Mouse (Mus musculus): ENCODE data around the gene 1700008O03Rik. TPM values are rescaled to one million over a fixed set of nuclear protein-coding genes. Genes with fewer than 3 reads are reported as not detected.

1700008O03Rik gene
- polyA plus RNA-seq, 1 experiment from 2014 or later: 0.40 TPM

- no peaks in the 10 kb centered on the region for H3K36me3 ChIP-seq
- no peak overlapping the region for H3K4me3 ChIP-seq
- no peak overlapping the region for H3K27ac ChIP-seq (ENCODE audit: poor library complexity, severe bottlenecking)
- no peaks in the 10 kb centered on the region for H3K9me3 ChIP-seq (replicated peaks)
- peaks cover 95% of the 10 kb centered on the region for H3K27me3 ChIP-seq (replicated peaks)
- no peak overlapping the region for H3K9ac ChIP-seq
- H3K4me2 ChIP-seq: peak overlapping the region; percentile 31
- peak; percentile 40 for ATAC-seq (ENCODE audit: insufficient number of reproducible peaks, low FRiP score)
- H3K4me1 ChIP-seq (replicated peaks): peaks cover 5% of the 10 kb centered on the region
- WGBS: 14% methylated on average over 11 of the region's 11 CpGs
These were observed 42.1 kb downstream of the 1700008O03Rik start for GRCm38 (mm10) chr7:44343459-44344015.

GRCm38 (mm10) chr7:44341714-44342113 lies 43.9 kb downstream of the 1700008O03Rik start:
- 57% methylated on average over 5 of the region's 5 CpGs for WGBS
- H3K9ac ChIP-seq: no peak overlapping the region
- no peak overlapping the region for H3K27ac ChIP-seq (ENCODE audit: poor library complexity, severe bottlenecking)
- peaks cover 95% of the 10 kb centered on the region for H3K27me3 ChIP-seq (replicated peaks)
- no peak overlapping the region for H3K4me2 ChIP-seq
- ATAC-seq (ENCODE audit: insufficient number of reproducible peaks, low FRiP score): no peak
- H3K9me3 ChIP-seq (replicated peaks): no peaks in the 10 kb centered on the region
- peaks cover 5% of the 10 kb centered on the region for H3K4me1 ChIP-seq (replicated peaks)
- H3K4me3 ChIP-seq: no peak overlapping the region
- no peaks in the 10 kb centered on the region for H3K36me3 ChIP-seq

- H3K27me3 ChIP-seq (replicated peaks): peaks cover 95% of the 10 kb centered on the region
- no peak overlapping the region for H3K4me3 ChIP-seq
These were observed 44.5 kb downstream of the 1700008O03Rik start for GRCm38 (mm10) chr7:44341119-44341518.

GRCm38 (mm10) chr7:44340226-44340625 lies 45.4 kb downstream of the 1700008O03Rik start:
- Histone ChIP-seq H3K4me3 (no peak overlapping the region), H3K9ac (no peak overlapping the region), H3K4me2 (no peak overlapping the region), H3K4me1 (replicated peaks) (peaks cover 10% of the 10 kb centered on the region), H3K27me3 (replicated peaks) (peaks cover 96% of the 10 kb centered on the region), H3K36me3 (no peaks in the 10 kb centered on the region), H3K27ac (ENCODE audit: poor library complexity, severe bottlenecking) (no peak overlapping the region), H3K9me3 (replicated peaks) (no peaks in the 10 kb centered on the region)
- ATAC-seq (ENCODE audit: insufficient number of reproducible peaks, low FRiP score): no peak
- WGBS: 55% methylated on average over 6 of the region's 6 CpGs

More at GRCm38 (mm10) chr7:44341119-44341518, 44.5 kb downstream of the 1700008O03Rik start:
- ATAC-seq (ENCODE audit: insufficient number of reproducible peaks, low FRiP score): no peak
- H3K36me3 ChIP-seq: no peaks in the 10 kb centered on the region
- no peak overlapping the region for H3K9ac ChIP-seq
- no peak overlapping the region for H3K27ac ChIP-seq (ENCODE audit: poor library complexity, severe bottlenecking)
- H3K9me3 ChIP-seq (replicated peaks): no peaks in the 10 kb centered on the region
- H3K4me1 ChIP-seq (replicated peaks): peaks cover 5% of the 10 kb centered on the region
- no peak overlapping the region for H3K4me2 ChIP-seq
- WGBS: 69% methylated on average over 10 of the region's 10 CpGs

- H3K9ac ChIP-seq: no peak overlapping the region
- H3K4me2 ChIP-seq: no peak overlapping the region
- no peak for ATAC-seq (ENCODE audit: insufficient number of reproducible peaks, low FRiP score)
- WGBS: 3% methylated on average over 32 of the region's 32 CpGs
- H3K27ac ChIP-seq (ENCODE audit: poor library complexity, severe bottlenecking): no peak overlapping the region
- peaks cover 5% of the 10 kb centered on the region for H3K4me1 ChIP-seq (replicated peaks)
- peaks cover 96% of the 10 kb centered on the region for H3K27me3 ChIP-seq (replicated peaks)
- H3K4me3 ChIP-seq: peak overlapping the region; percentile 7; the same call in 1 of the 2 replicates
- no peaks in the 10 kb centered on the region for H3K9me3 ChIP-seq (replicated peaks)
- no peaks in the 10 kb centered on the region for H3K36me3 ChIP-seq
These were observed 48.3 kb downstream of the 1700008O03Rik start for GRCm38 (mm10) chr7:44337121-44337849.

GRCm38 (mm10) chr7:44336046-44337021 lies 49.3 kb downstream of the 1700008O03Rik start:
- peak; percentile 24; the same call in 1 of the 2 replicates for ATAC-seq (ENCODE audit: insufficient number of reproducible peaks, low FRiP score)
- Histone ChIP-seq H3K4me3 (peak overlapping the region; percentile 51), H3K4me2 (peak overlapping the region; percentile 78), H3K9me3 (replicated peaks) (no peaks in the 10 kb centered on the region), H3K9ac (no peak overlapping the region), H3K27me3 (replicated peaks) (peaks cover 91% of the 10 kb centered on the region), H3K4me1 (replicated peaks) (peaks cover 5% of the 10 kb centered on the region), H3K36me3 (no peaks in the 10 kb centered on the region), H3K27ac (ENCODE audit: poor library complexity, severe bottlenecking) (no peak overlapping the region)
- 4% methylated on average over 45 of the region's 54 CpGs for WGBS

GRCm38 (mm10) chr7:44335031-44335878 lies 50.4 kb downstream of the 1700008O03Rik start:
- H3K9ac ChIP-seq: no peak overlapping the region
- no peak overlapping the region for H3K27ac ChIP-seq (ENCODE audit: poor library complexity, severe bottlenecking)
- no peaks in the 10 kb centered on the region for H3K9me3 ChIP-seq (replicated peaks)
- H3K4me2 ChIP-seq: peak overlapping the region; percentile 78
- H3K27me3 ChIP-seq (replicated peaks): peaks cover 86% of the 10 kb centered on the region
- ATAC-seq (ENCODE audit: insufficient number of reproducible peaks, low FRiP score): no peak
- no peaks in the 10 kb centered on the region for H3K36me3 ChIP-seq
- 4% methylated on average over 30 of the region's 40 CpGs for WGBS
- peaks cover 5% of the 10 kb centered on the region for H3K4me1 ChIP-seq (replicated peaks)
- H3K4me3 ChIP-seq: peak overlapping the region; percentile 51

- Histone ChIP-seq H3K4me1 (replicated peaks) (peaks cover 5% of the 10 kb centered on the region), H3K27ac (ENCODE audit: poor library complexity, severe bottlenecking) (no peak overlapping the region), H3K4me3 (no peak overlapping the region), H3K36me3 (no peaks in the 10 kb centered on the region), H3K4me2 (no peak overlapping the region), H3K9ac (no peak overlapping the region), H3K27me3 (replicated peaks) (peaks cover 84% of the 10 kb centered on the region), H3K9me3 (replicated peaks) (no peaks in the 10 kb centered on the region)
- no peak for ATAC-seq (ENCODE audit: insufficient number of reproducible peaks, low FRiP score)
- WGBS: 58% methylated on average over 14 of the region's 14 CpGs
These were observed 51.5 kb downstream of the 1700008O03Rik start for GRCm38 (mm10) chr7:44334139-44334538.

GRCm38 (mm10) chr7:44332336-44332735 lies 53.3 kb downstream of the 1700008O03Rik start:
- Histone ChIP-seq H3K4me3 (no peak overlapping the region), H3K27me3 (replicated peaks) (peaks cover 81% of the 10 kb centered on the region), H3K36me3 (no peaks in the 10 kb centered on the region), H3K4me2 (no peak overlapping the region), H3K9me3 (replicated peaks) (no peaks in the 10 kb centered on the region), H3K4me1 (replicated peaks) (peaks cover 5% of the 10 kb centered on the region), H3K9ac (no peak overlapping the region), H3K27ac (ENCODE audit: poor library complexity, severe bottlenecking) (no peak overlapping the region)
- no peak for ATAC-seq (ENCODE audit: insufficient number of reproducible peaks, low FRiP score)
- WGBS: 33% methylated on average over 3 of the region's 3 CpGs

GRCm38 (mm10) chr7:44326614-44327013 lies 59.0 kb downstream of the 1700008O03Rik start:
- H3K27me3 ChIP-seq (replicated peaks): peaks cover 80% of the 10 kb centered on the region
- WGBS: 50% methylated on average over 5 of the region's 6 CpGs

More at GRCm38 (mm10) chr7:44326614-44327013, 59.0 kb downstream of the 1700008O03Rik start:
- Histone ChIP-seq H3K4me2 (no peak overlapping the region), H3K36me3 (no peaks in the 10 kb centered on the region), H3K4me3 (no peak overlapping the region), H3K27ac (ENCODE audit: poor library complexity, severe bottlenecking) (no peak overlapping the region), H3K4me1 (replicated peaks) (no peaks in the 10 kb centered on the region), H3K9ac (no peak overlapping the region), H3K9me3 (replicated peaks) (no peaks in the 10 kb centered on the region)
- no peak for ATAC-seq (ENCODE audit: insufficient number of reproducible peaks, low FRiP score)
